Mouse (Mus musculus) liver, postnatal 0 days (tissue): ENCODE measurements around the gene Hivep3.

Experiments used
- CTCF ChIP-seq: sonication (generic); IDR thresholded peaks from 2 replicates; pipeline ENCODE4 v1.5.1; 2016; ENCODE audit warnings: antibody characterized with exemption, low read depth
- EP300 ChIP-seq: IDR thresholded peaks from 2 replicates; pipeline ENCODE4 v1.6.1; 2016; ENCODE audit warnings: antibody characterized with exemption, low read depth, mild to moderate bottlenecking

DNA sequence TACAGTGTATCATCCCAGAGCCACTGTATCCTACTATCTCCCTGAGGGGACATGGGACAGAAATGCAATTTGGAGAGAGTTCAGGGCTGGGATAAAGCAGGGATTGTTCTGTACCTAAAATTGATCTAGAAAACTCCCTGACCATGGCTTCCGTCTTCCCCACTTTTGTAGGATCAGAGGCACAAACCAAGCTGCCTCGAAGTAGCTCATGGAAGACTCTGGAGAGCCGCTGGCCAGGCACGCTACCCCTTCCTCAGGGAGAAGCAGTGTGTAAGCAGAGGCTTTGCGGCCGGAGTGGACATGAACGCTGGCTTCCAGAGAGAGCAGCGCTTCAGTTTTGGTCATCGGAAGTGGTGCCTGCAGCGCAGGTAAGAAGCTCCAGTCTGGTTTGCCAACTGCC is 331.1 kb downstream of the Hivep3 start, which contains the start of gene AL607142.1:
- no peak for TF ChIP-seq CTCF
- no peak for TF ChIP-seq EP300
